Mouse (Mus musculus): ENCODE measurements around the gene Bcl2l13. TPM values are rescaled to one million over a fixed set of nuclear protein-coding genes. Genes with fewer than 3 reads are reported as not detected.
A peak's percentile ranks its signal among the peaks of the same experiment; 100 is the strongest.

The Bcl2l13 gene
- polyA plus RNA-seq, 1 experiment from 2014 or later = 31.3 TPM

DNA sequence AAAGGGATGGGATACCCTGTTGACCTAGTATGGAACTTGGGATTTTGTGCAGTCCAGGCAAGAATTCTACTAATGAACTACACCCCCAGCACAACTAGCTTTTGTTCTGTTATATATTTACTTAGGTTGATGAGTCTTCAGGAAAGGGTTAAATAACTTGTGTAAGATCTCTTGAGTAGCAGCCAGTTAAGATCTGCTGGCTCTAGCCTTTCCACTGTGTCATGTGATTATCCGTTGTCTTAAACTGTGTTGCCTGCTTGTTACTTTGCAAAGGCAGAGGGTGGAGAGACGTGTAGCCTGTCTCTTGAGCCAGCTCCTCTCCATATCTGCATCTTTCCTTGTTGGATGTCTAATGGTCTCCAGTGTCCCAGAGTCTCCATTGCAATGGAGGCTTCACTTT lies 35.3 kb downstream of the Bcl2l13 start:
- Histone ChIP-seq H3K4me1 (ENCODE audit: control insufficient read depth, insufficient read depth, low read length) (no peaks in the 10 kb centered on the region), H3K4me3 (ENCODE audit: low read depth, low read length) (no peak overlapping the region), H3K4me2 (ENCODE audit: low read length) (no peak overlapping the region), H3K9ac (ENCODE audit: low read length) (no peak overlapping the region), H3K27me3 (replicated peaks; ENCODE audit: control insufficient read depth, insufficient read depth, low read length) (no peaks in the 10 kb centered on the region), H3K36me3 (ENCODE audit: control insufficient read depth, insufficient read depth, low read length) (peaks cover 7% of the 10 kb centered on the region), H3K27ac (ENCODE audit: low read depth, low read length) (no peak overlapping the region), H3K9me3 (replicated peaks; ENCODE audit: control insufficient read depth, low read length) (no peaks in the 10 kb centered on the region)
- DNase-seq (ENCODE audit: low spot score) = no peak
- 79% methylated on average over 2 of the region's 2 CpGs for WGBS
- ATAC-seq = no peak

DNA sequence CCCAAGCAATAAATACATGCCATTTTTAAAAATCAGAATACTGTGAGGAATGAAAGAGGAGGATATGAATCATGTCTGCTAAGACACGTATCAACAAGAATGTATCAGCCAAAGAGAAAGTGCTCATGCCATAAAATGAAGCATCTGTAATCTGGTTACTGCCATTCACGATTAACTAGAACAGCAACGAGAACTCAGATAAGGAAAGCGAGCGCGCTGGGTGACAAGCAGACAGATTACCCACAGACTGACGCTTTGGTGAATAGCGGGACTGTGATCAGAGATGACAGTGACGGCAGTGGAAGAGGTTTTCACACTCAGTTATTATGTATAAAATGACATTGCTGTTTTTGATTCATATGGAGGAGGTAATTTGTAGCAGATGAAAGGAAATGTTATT lies 37.9 kb downstream of the Bcl2l13 start:
- H3K27me3 ChIP-seq (replicated peaks; ENCODE audit: control insufficient read depth, insufficient read depth, low read length) = no peaks in the 10 kb centered on the region
- H3K4me3 ChIP-seq (ENCODE audit: low read depth, low read length) = no peak overlapping the region
- DNase-seq (ENCODE audit: low spot score) (peak; percentile 27), ATAC-seq (no peak)
- 80% methylated on average over 9 of the region's 9 CpGs for WGBS
- H3K4me2 ChIP-seq (ENCODE audit: low read length) = no peak overlapping the region
- H3K9me3 ChIP-seq (replicated peaks; ENCODE audit: control insufficient read depth, low read length) = no peaks in the 10 kb centered on the region
- no peak overlapping the region for H3K9ac ChIP-seq (ENCODE audit: low read length)
- H3K27ac ChIP-seq (ENCODE audit: low read depth, low read length) = no peak overlapping the region; the same call in 1 of the 2 replicates
- H3K36me3 ChIP-seq (ENCODE audit: control insufficient read depth, insufficient read depth, low read length) = peaks cover 23% of the 10 kb centered on the region
- no peaks in the 10 kb centered on the region for H3K4me1 ChIP-seq (ENCODE audit: control insufficient read depth, insufficient read depth, low read length)

DNA sequence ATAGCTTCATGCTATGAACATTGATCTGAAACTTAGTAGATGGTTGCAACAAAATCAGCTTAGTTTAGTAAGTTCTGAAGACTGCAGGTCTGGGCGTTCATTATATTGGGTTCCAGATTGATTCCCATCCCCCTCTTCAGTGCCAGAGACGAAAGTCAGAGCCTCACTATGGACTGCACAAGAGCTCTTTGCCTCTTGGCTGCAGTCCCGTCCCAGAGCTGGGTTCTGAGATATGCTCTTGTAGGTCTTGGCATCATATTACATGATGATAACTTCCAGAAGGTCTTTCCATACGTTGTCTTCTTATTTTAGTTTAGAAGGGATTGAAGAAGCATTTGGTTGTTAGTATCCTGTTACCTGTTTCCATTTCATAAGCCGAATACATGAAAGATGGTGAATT lies 43.0 kb downstream of the Bcl2l13 start:
- 89% methylated on average over 5 of the region's 5 CpGs for WGBS
- ATAC-seq = no peak
- peaks cover 29% of the 10 kb centered on the region for H3K36me3 ChIP-seq (ENCODE audit: control insufficient read depth, insufficient read depth, low read length)

GRCm38 (mm10) chr6:120884436-120884835 lies 48.4 kb downstream of the Bcl2l13 start:
- Histone ChIP-seq H3K27ac (ENCODE audit: low read depth, low read length) (no peak overlapping the region), H3K4me3 (ENCODE audit: low read depth, low read length) (no peak overlapping the region), H3K4me1 (ENCODE audit: control insufficient read depth, insufficient read depth, low read length) (no peaks in the 10 kb centered on the region), H3K36me3 (ENCODE audit: control insufficient read depth, insufficient read depth, low read length) (peaks cover 36% of the 10 kb centered on the region), H3K9ac (ENCODE audit: low read length) (no peak overlapping the region), H3K4me2 (ENCODE audit: low read length) (no peak overlapping the region), H3K27me3 (replicated peaks; ENCODE audit: control insufficient read depth, insufficient read depth, low read length) (no peaks in the 10 kb centered on the region), H3K9me3 (replicated peaks; ENCODE audit: control insufficient read depth, low read length) (no peaks in the 10 kb centered on the region)
- peak; percentile 7 for DNase-seq (ENCODE audit: low spot score)
- WGBS = 81% methylated on average over 6 of the region's 6 CpGs
- no peak for ATAC-seq

More for the DNA sequence above, 43.0 kb downstream of the Bcl2l13 start:
- Histone ChIP-seq H3K4me1 (ENCODE audit: control insufficient read depth, insufficient read depth, low read length) (no peaks in the 10 kb centered on the region), H3K4me2 (ENCODE audit: low read length) (no peak overlapping the region), H3K9ac (ENCODE audit: low read length) (no peak overlapping the region), H3K4me3 (ENCODE audit: low read depth, low read length) (no peak overlapping the region), H3K9me3 (replicated peaks; ENCODE audit: control insufficient read depth, low read length) (no peaks in the 10 kb centered on the region), H3K27me3 (replicated peaks; ENCODE audit: control insufficient read depth, insufficient read depth, low read length) (no peaks in the 10 kb centered on the region), H3K27ac (ENCODE audit: low read depth, low read length) (no peak overlapping the region)
- no peak for DNase-seq (ENCODE audit: low spot score)

DNA sequence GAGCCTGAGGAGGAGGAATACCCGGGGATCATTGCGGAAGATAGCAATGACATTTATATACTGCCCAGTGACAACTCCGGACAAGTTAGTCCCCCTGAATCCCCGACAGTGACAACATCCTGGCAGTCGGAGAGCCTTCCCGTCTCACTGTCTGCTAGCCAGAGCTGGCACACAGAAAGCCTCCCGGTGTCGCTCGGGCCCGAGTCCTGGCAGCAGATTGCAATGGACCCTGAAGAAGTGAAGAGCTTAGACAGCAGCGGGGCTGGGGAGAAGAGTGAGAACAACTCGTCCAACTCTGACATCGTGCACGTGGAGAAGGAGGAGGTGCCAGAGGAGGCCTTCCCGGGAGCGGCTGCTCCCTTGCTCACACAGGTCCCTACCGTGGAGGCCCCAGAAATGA lies 50.7 kb downstream of the Bcl2l13 start:
- no peak overlapping the region for H3K9ac ChIP-seq (ENCODE audit: low read length)
- ATAC-seq = no peak
- no peaks in the 10 kb centered on the region for H3K27me3 ChIP-seq (replicated peaks; ENCODE audit: control insufficient read depth, insufficient read depth, low read length)
- H3K4me1 ChIP-seq (ENCODE audit: control insufficient read depth, insufficient read depth, low read length) = no peaks in the 10 kb centered on the region
- peaks cover 52% of the 10 kb centered on the region for H3K36me3 ChIP-seq (ENCODE audit: control insufficient read depth, insufficient read depth, low read length)
- H3K27ac ChIP-seq (ENCODE audit: low read depth, low read length) = no peak overlapping the region
- H3K4me3 ChIP-seq (ENCODE audit: low read depth, low read length) = no peak overlapping the region
- H3K9me3 ChIP-seq (replicated peaks; ENCODE audit: control insufficient read depth, low read length) = no peaks in the 10 kb centered on the region
- 91% methylated on average over 17 of the region's 17 CpGs for WGBS
- DNase-seq (ENCODE audit: low spot score) = no peak
- H3K4me2 ChIP-seq (ENCODE audit: low read length) = no peak overlapping the region

DNA sequence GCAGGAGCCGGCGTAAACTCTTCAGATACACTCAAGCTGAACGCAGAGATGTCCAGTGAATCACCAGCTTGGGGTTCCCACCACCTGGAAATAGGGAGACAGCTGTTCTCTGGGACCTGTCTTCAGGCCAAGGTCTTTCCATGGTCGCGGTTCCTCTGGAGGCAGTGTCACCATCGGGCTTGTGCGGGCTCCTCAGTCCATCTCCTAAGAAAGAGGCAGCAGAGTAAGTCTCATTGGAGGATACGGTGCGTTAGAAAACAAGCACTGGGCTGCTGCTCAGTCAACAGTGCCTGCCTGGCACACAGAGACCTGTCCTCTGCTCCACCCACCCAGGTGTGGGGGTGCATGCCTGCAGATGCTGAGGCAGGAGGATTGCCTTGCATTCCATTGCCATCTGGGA lies 58.1 kb downstream of the Bcl2l13 start:
- Histone ChIP-seq H3K4me3 (ENCODE audit: low read depth, low read length) (no peak overlapping the region), H3K27ac (ENCODE audit: low read depth, low read length) (no peak overlapping the region), H3K27me3 (replicated peaks; ENCODE audit: control insufficient read depth, insufficient read depth, low read length) (no peaks in the 10 kb centered on the region), H3K4me2 (ENCODE audit: low read length) (no peak overlapping the region), H3K9ac (ENCODE audit: low read length) (no peak overlapping the region), H3K4me1 (ENCODE audit: control insufficient read depth, insufficient read depth, low read length) (no peaks in the 10 kb centered on the region), H3K9me3 (replicated peaks; ENCODE audit: control insufficient read depth, low read length) (no peaks in the 10 kb centered on the region), H3K36me3 (ENCODE audit: control insufficient read depth, insufficient read depth, low read length) (peaks cover 52% of the 10 kb centered on the region)
- ATAC-seq (no peak), DNase-seq (ENCODE audit: low spot score) (no peak)
- WGBS = 95% methylated on average over 9 of the region's 9 CpGs

DNA sequence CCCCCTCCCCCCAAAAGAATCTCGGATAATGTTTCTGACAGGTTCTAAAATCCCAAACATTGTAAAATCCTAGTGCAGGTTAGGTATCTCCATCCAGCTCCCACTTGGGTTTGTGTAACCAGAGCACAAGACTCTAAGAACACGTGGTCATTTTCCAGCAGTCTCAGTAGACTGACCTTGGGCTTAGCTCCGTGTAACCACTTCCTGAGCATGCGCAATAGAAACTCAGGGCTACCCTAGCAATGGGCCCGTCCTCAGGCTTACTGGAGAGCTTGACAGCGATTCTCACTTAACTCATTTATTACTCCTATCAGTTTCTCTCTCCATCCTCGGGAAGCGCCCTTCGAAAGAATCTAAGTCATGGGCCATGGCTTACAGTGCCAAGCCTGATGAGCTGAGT lies 58.5 kb downstream of the Bcl2l13 start:
- Histone ChIP-seq H3K9me3 (replicated peaks; ENCODE audit: control insufficient read depth, low read length) (no peaks in the 10 kb centered on the region), H3K4me3 (ENCODE audit: low read depth, low read length) (no peak overlapping the region), H3K27me3 (replicated peaks; ENCODE audit: control insufficient read depth, insufficient read depth, low read length) (no peaks in the 10 kb centered on the region), H3K36me3 (ENCODE audit: control insufficient read depth, insufficient read depth, low read length) (peaks cover 49% of the 10 kb centered on the region), H3K4me1 (ENCODE audit: control insufficient read depth, insufficient read depth, low read length) (no peaks in the 10 kb centered on the region), H3K4me2 (ENCODE audit: low read length) (no peak overlapping the region), H3K9ac (ENCODE audit: low read length) (no peak overlapping the region), H3K27ac (ENCODE audit: low read depth, low read length) (no peak overlapping the region)
- 91% methylated on average over 9 of the region's 9 CpGs for WGBS
- DNase-seq (ENCODE audit: low spot score) (no peak), ATAC-seq (no peak)

DNA sequence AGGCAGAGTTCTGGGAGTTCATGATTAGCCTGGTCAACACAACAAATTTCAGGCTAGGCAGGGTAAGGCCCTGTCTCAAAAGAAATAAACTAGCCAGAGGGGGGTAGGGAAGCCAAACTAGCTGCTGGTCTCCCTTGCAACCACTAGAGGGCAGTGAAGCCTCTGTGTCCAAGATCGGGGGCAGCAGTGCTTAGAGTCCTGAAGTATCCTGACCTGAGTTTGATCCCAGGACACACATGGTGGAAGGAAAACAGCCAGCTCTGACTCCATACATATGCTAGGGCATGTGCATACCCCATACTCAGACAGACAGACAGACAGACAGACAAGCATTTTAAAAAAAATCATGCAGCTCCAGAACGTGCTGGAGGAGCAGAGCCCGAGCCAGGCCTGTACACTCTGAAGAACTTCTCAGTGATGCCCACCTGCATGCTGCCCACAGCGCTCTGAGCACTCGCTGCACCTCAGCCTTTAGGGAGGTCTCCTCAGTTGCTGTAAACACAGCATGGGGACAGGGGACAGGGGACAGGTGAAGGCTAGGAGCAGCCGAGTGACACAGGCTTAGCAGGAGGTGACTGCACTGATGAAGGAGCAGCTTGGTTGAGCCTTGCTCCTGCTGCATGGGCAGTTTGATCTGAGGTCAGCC lies 62.3 kb downstream of the Bcl2l13 start:
- H3K4me2 ChIP-seq (ENCODE audit: low read length) = no peak overlapping the region
- H3K4me1 ChIP-seq (ENCODE audit: control insufficient read depth, insufficient read depth, low read length) = no peaks in the 10 kb centered on the region
- ATAC-seq (peak; percentile 12; the same call in 1 of the 2 replicates), DNase-seq (ENCODE audit: low spot score) (peak; percentile 67)
- H3K27me3 ChIP-seq (replicated peaks; ENCODE audit: control insufficient read depth, insufficient read depth, low read length) = no peaks in the 10 kb centered on the region
- H3K36me3 ChIP-seq (ENCODE audit: control insufficient read depth, insufficient read depth, low read length) = peaks cover 15% of the 10 kb centered on the region
- no peak overlapping the region for H3K9ac ChIP-seq (ENCODE audit: low read length)
- no peak overlapping the region for H3K27ac ChIP-seq (ENCODE audit: low read depth, low read length)
- H3K4me3 ChIP-seq (ENCODE audit: low read depth, low read length) = no peak overlapping the region
- H3K9me3 ChIP-seq (replicated peaks; ENCODE audit: control insufficient read depth, low read length) = no peaks in the 10 kb centered on the region
- WGBS = 67% methylated on average over 6 of the region's 6 CpGs

GRCm38 (mm10) chr6:120901776-120902645 lies 66.0 kb downstream of the Bcl2l13 start:
- Histone ChIP-seq H3K9ac (ENCODE audit: low read length) (no peak overlapping the region), H3K4me1 (ENCODE audit: control insufficient read depth, insufficient read depth, low read length) (no peaks in the 10 kb centered on the region), H3K9me3 (replicated peaks; ENCODE audit: control insufficient read depth, low read length) (no peaks in the 10 kb centered on the region), H3K27me3 (replicated peaks; ENCODE audit: control insufficient read depth, insufficient read depth, low read length) (no peaks in the 10 kb centered on the region), H3K4me2 (ENCODE audit: low read length) (no peak overlapping the region), H3K27ac (ENCODE audit: low read depth, low read length) (no peak overlapping the region), H3K4me3 (ENCODE audit: low read depth, low read length) (no peak overlapping the region), H3K36me3 (ENCODE audit: control insufficient read depth, insufficient read depth, low read length) (no peaks in the 10 kb centered on the region)
- WGBS = 86% methylated on average over 14 of the region's 14 CpGs
- DNase-seq (ENCODE audit: low spot score) = no peak
- no peak for ATAC-seq

Measured in forebrain, embryonic 14.5 days (tissue).